Mouse (Mus musculus): ENCODE measurements around the gene Dag1.

GRCm38 (mm10) chr9:108175116-108175838 is 88.5 kb downstream of the Dag1 start:
- TF ChIP-seq CTCF (IDR thresholded peaks at IDR 0.05; ENCODE audit: low read depth) (no peak), EP300 (optimal IDR thresholded peaks at IDR 0.05) (no peak)

Data from stomach, postnatal 0 days (tissue).